Mouse (Mus musculus): ENCODE results near the gene Eml2.

The Eml2 gene

DNA sequence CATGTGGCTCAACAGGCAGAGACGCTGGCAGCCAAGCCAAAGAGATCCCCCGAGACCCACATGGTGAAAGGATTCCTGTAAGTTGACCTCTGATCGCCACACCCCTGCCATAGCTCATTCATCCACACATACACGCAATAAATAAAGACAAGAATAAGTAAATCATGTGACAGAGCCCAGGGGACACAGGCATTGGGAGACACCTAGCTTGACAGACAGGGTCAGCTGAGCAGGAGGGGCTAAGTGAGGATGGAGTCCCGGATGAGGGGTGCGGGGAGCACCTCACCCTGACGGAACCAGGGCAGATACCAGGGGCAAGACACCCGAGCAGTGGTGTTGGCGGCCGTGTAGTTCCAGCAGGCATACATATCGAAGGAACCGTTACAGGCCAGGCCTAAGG, 12.5 kb upstream of the Eml2 start:
- no peak for DNase-seq (ENCODE audit: low spot score)

DNA sequence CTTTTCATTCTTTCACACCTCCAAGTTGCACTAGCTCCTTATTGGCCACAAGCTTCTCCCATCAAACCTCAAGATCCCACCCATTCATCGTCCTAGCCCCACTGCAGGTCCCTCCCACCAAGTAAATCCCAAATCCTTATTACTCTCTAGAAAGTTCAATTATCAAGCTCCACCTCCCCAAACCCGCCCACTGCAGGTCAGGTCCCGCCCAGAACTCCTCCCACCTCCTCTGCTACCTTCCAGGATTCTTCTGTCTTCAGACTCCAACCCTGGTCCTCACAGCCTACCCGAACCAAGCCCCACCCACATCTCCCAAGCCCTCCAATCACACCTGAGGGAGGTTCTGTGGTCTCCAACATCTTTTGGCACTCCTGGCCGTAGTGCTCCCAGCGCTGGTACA, 12.0 kb upstream of the Eml2 start:
- DNase-seq (ENCODE audit: low spot score): no peak

- DNase-seq (ENCODE audit: low spot score): no peak
These were observed 11.2 kb upstream of the Eml2 start for GRCm38 (mm10) chr7:19164978-19165377.

- DNase-seq (ENCODE audit: low spot score): no peak
These were observed 10.4 kb upstream of the Eml2 start, which contains the start of gene Gipr for GRCm38 (mm10) chr7:19165656-19166423. Gene Gipr (minus strand): TSS chr7:19166127.

GRCm38 (mm10) chr7:19166990-19167389, 9.2 kb upstream of the Eml2 start:
- DNase-seq (ENCODE audit: low spot score): no peak

DNA sequence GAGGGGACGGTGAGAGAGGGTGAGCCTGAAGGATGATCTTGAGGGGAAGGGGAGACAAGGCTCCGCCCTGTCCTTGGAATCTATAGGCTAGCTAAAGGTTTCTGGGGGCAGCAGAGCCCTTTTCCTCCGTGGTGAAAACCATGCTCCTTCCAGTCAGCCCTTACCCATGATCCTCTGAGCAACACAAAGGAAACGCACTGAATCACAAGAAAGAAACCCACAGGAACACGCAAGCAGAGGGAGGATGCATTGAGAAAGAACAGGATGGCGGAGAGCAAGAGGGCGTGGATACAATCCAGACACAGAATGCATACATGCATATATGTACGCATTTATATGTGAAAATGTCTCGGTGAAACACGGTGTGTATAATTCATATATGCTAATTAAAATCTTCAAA, 6.7 kb upstream of the Eml2 start:
- DNase-seq (ENCODE audit: low spot score): no peak

DNA sequence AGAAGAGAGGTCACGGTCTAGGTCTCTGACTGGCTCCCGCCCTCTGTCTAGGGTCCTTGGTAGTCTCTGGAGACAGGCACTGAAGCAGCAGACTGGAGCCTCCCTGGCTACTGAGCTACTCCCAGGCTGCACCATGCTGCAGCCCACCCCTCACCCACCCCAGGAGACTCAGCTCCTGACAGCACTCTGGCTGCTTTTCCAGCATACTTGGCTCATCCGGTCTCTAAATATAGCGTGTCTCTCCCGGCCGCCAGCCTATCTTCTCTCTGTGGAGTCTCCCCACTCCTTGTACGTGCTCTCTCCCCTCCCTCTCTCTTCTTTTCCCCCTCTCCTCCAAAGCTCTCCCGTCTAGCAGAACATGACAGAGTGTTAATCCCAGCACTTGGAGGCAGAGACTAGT, 6.1 kb upstream of the Eml2 start:
- no peak for DNase-seq (ENCODE audit: low spot score)

- DNase-seq (ENCODE audit: low spot score): no peak
These were observed 4.4 kb upstream of the Eml2 start for GRCm38 (mm10) chr7:19171831-19172230.

DNA sequence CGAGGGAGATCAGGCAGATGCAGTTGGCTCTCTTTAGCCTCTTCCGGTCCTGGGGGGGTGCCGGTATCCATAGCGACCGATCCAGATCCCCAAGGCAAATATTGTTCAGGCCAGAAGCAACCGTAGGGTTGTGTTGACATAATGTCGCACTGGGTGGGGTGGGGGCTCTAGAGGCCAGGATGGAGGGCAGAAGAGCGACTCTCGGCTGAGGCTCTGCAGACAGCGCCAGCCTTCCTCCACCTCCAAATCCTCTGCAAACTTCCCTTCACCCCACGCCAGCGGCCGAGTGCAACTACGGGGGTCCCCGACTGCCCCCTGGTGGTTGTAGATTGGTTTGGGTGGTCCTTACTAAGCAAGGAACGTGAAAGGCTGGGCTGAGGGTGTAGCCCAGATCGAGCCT, 3.3 kb upstream of the Eml2 start:
- no peak for DNase-seq (ENCODE audit: low spot score)

DNA sequence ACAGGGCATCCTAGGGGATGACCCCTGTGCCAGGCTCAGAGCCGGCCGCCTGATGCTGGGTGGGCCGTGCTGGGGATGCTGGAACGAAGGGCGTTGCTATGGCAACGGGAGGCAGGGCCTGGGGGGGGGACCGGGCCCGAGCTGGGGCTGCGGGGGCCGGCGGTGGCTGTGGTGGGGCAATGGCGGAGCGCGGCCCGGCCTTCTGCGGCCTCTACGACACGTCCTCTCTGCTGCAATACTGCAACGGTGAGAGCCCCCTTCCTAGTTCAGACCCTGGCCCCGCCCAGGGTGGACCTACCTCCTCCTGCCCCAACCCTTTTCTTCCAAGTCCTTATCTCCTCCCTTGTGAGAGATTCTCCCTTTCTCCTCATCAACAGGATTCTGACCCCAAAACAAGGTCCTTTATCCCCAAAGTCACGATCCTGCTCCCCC, 311 bp downstream of the Eml2 start:
- no peak for DNase-seq (ENCODE audit: low spot score)

GRCm38 (mm10) chr7:19177216-19177615, 995 bp downstream of the Eml2 start:
- DNase-seq (ENCODE audit: low spot score): no peak

DNA sequence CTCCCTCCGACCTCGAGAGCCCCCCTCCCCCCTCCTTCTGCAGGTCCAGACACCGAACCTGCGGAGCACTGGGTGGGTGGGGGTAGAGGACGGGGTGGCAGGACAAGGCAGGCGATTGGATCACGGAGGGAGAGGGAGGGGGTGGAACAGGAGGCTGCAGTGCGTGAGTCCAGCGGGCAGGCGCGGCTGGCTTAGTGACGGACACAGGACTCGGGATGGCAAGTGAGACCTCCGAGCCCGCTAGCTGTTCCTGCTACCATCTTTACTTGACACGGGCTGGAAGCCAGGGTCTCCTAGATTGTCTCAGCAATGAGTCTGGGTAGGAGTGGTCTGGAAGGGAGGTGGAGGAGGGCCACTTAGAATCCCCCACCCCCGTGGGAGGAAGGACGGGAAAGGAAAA, 1.8 kb downstream of the Eml2 start:
- no peak for DNase-seq (ENCODE audit: low spot score)

- peak; percentile 69 for DNase-seq (ENCODE audit: low spot score)
These were observed 2.3 kb downstream of the Eml2 start for GRCm38 (mm10) chr7:19178443-19179092.

GRCm38 (mm10) chr7:19179173-19179572, 3.0 kb downstream of the Eml2 start:
- peak; percentile 43 for DNase-seq (ENCODE audit: low spot score)

DNA sequence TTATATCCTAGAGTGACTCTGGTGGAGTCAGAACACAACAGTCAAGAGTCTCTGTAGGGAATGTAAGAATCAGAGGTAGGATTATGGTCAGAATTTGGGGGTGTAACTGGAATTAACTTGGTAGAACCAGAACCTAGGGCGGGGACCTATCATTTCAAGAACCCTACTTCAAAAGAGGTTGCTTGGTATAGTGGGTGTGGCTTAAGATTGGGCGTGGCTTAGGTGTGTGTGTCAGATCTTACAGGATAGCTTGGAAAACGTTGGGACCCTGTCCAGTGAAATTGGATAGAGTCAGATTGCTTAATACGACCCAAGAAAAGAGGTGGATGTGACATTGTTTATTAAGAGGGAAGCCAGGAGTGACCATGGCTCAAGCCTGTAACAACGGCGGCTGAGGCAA, 3.7 kb downstream of the Eml2 start:
- DNase-seq (ENCODE audit: low spot score): no peak

GRCm38 (mm10) chr7:19180862-19181429, 4.7 kb downstream of the Eml2 start:
- DNase-seq (ENCODE audit: low spot score): no peak

DNA sequence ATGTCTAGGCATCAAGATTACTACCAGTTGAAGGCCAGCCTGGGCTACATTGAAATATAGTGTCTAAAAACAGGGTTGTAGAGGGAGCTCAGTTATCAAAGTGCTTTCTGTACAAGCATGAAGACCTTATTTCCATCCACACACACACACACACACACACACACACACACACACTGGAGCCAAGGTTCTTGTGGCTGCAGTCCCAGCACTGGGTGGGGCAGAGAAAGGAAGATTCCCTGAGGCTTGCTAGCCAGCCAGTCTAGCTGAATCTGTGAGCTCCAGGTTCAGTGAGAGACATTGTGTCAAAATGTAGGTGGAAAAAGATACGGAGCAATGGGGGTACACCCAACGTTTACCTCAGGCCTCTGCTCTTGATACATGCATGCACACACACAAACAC, 8.0 kb downstream of the Eml2 start:
- no peak for DNase-seq (ENCODE audit: low spot score)

DNA sequence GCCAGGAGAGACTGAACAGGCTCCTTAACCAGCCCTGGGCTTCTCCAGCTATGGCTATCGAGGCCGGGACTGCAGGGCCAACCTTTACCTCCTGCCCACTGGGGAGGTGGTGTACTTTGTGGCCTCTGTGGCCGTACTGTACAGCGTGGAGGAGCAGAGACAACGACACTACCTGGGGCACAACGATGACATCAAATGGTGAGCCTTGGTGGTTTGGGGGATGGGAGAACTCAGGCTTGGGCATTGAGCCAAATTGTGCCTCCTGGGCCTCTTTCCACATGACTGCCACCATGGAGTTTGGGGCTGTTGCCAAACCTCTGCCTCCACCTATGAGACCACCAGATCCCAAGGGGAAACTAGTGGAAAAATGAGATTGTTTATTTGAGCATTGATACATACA, 8.5 kb downstream of the Eml2 start:
- no peak for DNase-seq (ENCODE audit: low spot score)

- DNase-seq (ENCODE audit: low spot score): no peak
These were observed 18.5 kb downstream of the Eml2 start for GRCm38 (mm10) chr7:19194676-19195075.

DNA sequence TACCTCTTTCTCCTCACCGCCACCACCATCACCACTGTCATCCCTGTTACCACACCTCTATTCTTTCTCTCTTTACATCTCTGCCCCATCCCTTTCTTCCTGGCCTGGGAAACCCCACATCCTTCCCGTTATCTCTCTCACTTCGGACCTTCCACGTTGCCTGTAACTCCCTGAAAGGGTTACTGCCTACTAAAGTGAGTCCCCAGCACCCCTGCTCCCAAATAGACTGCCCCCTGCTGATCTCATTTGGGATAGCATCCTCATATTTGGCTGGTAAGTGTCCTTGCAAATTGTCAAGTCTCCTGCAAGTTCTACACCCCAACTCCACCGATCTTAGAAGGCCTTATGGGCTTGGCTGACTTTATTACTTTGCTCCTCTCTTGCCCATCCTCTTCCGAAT, 20.5 kb downstream of the Eml2 start:
- no peak for DNase-seq (ENCODE audit: low spot score)

DNA sequence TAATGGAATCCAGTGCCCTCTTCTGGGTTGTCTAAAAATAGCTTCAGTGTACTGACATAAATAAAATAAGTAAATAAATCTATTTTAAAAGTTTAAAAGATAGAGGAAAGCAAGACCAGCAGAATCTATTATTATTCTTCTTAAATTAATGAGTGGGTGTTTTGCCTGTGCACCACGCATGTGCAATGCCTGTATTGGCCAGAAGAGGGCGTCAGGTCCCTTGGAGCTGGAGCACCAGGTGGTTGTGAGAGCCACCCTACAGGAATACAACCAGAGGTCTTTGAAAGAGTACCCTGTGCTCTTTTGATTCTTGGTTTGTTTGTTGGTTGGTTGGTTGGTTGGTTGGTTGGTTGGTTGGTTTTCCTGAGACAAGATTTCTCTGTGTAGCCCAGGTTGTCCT, 21.8 kb downstream of the Eml2 start:
- DNase-seq (ENCODE audit: low spot score): peak; percentile 35

GRCm38 (mm10) chr7:19201660-19202059, 25.4 kb downstream of the Eml2 start:
- DNase-seq (ENCODE audit: low spot score): no peak

GRCm38 (mm10) chr7:19202065-19202850, 26.0 kb downstream of the Eml2 start:
- DNase-seq (ENCODE audit: low spot score): no peak

Measured in spleen, adult 12 weeks (tissue).